Mouse (Mus musculus) stomach, postnatal 0 days (tissue): ENCODE data around the gene Fkbp5.

Source experiments
- CTCF ChIP-seq: IDR thresholded peaks from 2 replicates; pipeline ENCODE4 v1.5.1; 2016; ENCODE audit warnings: antibody characterized with exemption, low read depth, mild to moderate bottlenecking, moderate library complexity
- EP300 ChIP-seq: optimal IDR thresholded peaks from 2 replicates; pipeline ENCODE3; 2016; ENCODE audit warnings: antibody characterized with exemption

GRCm38 (mm10) chr17:28386150-28386905 is 131.0 kb downstream of the Fkbp5 start:
- TF ChIP-seq EP300, result no peak
- TF ChIP-seq CTCF, result peak; percentile 89
